Mouse (Mus musculus) thymus, adult 2 months (tissue): Measurements from ENCODE around the gene Rbp4.

Source experiments
- CTCF ChIP-seq: fragments of 200-500 bp; IDR thresholded peaks from 2 replicates; pipeline ENCODE4 v1.5.1; 2012; ENCODE audit warnings: mild to moderate bottlenecking, control low read depth, low read length, moderate library complexity, borderline replicate concordance; ENCODE audit not compliant: control insufficient read depth, poor library complexity, insufficient read depth; ENCODE audit errors: extremely low read depth
- POLR2A ChIP-seq: fragments of 200-500 bp; IDR thresholded peaks from 2 replicates; pipeline ENCODE4 v1.6.1; 2012; ENCODE audit warnings: mild to moderate bottlenecking, low read length, control low read depth, moderate library complexity; ENCODE audit not compliant: control insufficient read depth, poor library complexity, insufficient read depth; ENCODE audit errors: extremely low read depth

- no peak for TF ChIP-seq CTCF
- TF ChIP-seq POLR2A = no peak
These were observed 38.0 kb downstream of the Rbp4 start for GRCm38 (mm10) chr19:38086948-38087551.
